Comparison of ENCODE assay signal across 9 mouse cellular contexts in genomic region chr8:30916184-30916751, GRCm38 (mm10).
DNase-seq lines count a peak whose midpoint lies in the region; ATAC-seq lines count a peak whose summit lies in the region.
"Had no signal": no experiment of that assay in that cellular context is flagged by ENCODE, and none has a peak within 500 bp of the region (broad histone marks: within the 10 kb centered on the region; RNA-seq: fewer than 3 reads in every experiment).

No protein-coding gene starts in this region.

- no peaks in the 10 kb centered on the region for H3K36me3 ChIP-seq in forebrain, embryonic 16.5 days (ENCODE audit: control insufficient read depth, insufficient read depth)
- H3K36me3 ChIP-seq in midbrain, embryonic 12.5 days, result no peaks in the 10 kb centered on the region

- DNase-seq in cerebellum, adult 9-11 months, result peak; percentile 10
- DNase-seq in cerebellum, adult 9-10 months, result no peak
- DNase-seq in ZHBTc4 (ENCODE audit: low read depth, low spot score), result peak; percentile 44
- peak; percentile 31 to 37 for DNase-seq in layer of hippocampus, postnatal 14 days (ENCODE audit: low spot score in 2 of 2)
- no peak for DNase-seq in urinary bladder, postnatal 36 days (ENCODE audit: low spot score in 2 of 2)
- DNase-seq in frontal cortex, postnatal 14 days (ENCODE audit: low spot score in 2 of 2), result no peak

- peak overlapping the region; percentile 43 for H3K4me3 ChIP-seq in forebrain, embryonic 16.5 days (replicated peaks; ENCODE audit: low read length)
- peak overlapping the region; percentile 41 for H3K4me3 ChIP-seq in midbrain, embryonic 12.5 days
- H3K4me3 ChIP-seq: myocyte had no signal

- H3K4me2 ChIP-seq in forebrain, embryonic 16.5 days (ENCODE audit: low read length), result peak overlapping the region; percentile 69
- H3K4me2 ChIP-seq in midbrain, embryonic 12.5 days (replicated peaks), result peak overlapping the region; percentile 65

- H3K4me1 ChIP-seq in forebrain, embryonic 16.5 days (replicated peaks; ENCODE audit: control insufficient read depth, insufficient read depth, low read length), result peaks cover 22% of the 10 kb centered on the region
- H3K4me1 ChIP-seq in midbrain, embryonic 12.5 days, result peaks cover 22% of the 10 kb centered on the region

- ATAC-seq in forebrain, embryonic 16.5 days, result peak; percentile 76
- peak; percentile 35 for ATAC-seq in midbrain, embryonic 12.5 days (ENCODE audit: low FRiP score, low read depth)

- 0 out of 2 replicates have a peak, but pooled peaks cover 3% of the 10 kb centered on the region for H3K27me3 ChIP-seq in forebrain, embryonic 16.5 days (replicated peaks; ENCODE audit: control insufficient read depth, insufficient read depth, low read length)
- H3K27me3 ChIP-seq in midbrain, embryonic 12.5 days, result no peaks in the 10 kb centered on the region

- WGBS in forebrain, embryonic 16.5 days, result 1% methylated on average over 12 of the region's 12 CpGs
- 6% methylated on average over 12 of the region's 12 CpGs for WGBS in midbrain, embryonic 12.5 days

- H3K27ac ChIP-seq in forebrain, embryonic 16.5 days (ENCODE audit: low read length), result peak overlapping the region; percentile 70
- H3K27ac ChIP-seq in midbrain, embryonic 12.5 days (replicated peaks), result peak overlapping the region; percentile 43; the same call in 1 of the 2 replicates

- H3K9ac ChIP-seq in forebrain, embryonic 16.5 days (replicated peaks; ENCODE audit: low read depth, low read length), result peak overlapping the region; percentile 53
- H3K9ac ChIP-seq in midbrain, embryonic 12.5 days (replicated peaks), result peak overlapping the region; percentile 60

- no peaks in the 10 kb centered on the region for H3K9me3 ChIP-seq in forebrain, embryonic 16.5 days (ENCODE audit: control insufficient read depth, low read length)
- H3K9me3 ChIP-seq in midbrain, embryonic 12.5 days, result no peaks in the 10 kb centered on the region

Comparison
In these comparisons a context has a peak if more than half of its experiments do, and no peak if none do; other contexts are left out.
1. DNase-seq: peak in cerebellum, adult 9-11 months (single experiment), ZHBTc4 (single experiment) and layer of hippocampus, postnatal 14 days (2 of 2); none in cerebellum, adult 9-10 months (single experiment), urinary bladder, postnatal 36 days (0 of 2) and frontal cortex, postnatal 14 days (0 of 2).